Mouse (Mus musculus) cerebellum, adult 2 months (tissue): ENCODE results near the gene Gm36210. TPM values are rescaled to one million over a fixed set of nuclear protein-coding genes. Genes with fewer than 3 reads are reported as not detected.

Experiments used
- DNase-seq, 2 experiments: peaks; one replicate each; pipeline ENCODE4 v3.0.0; 2021
- H3K27ac ChIP-seq: fragments of 200-500 bp; 2 replicates; pipeline ENCODE4 v1.5.1; 2012; ENCODE audit warnings: low read length, control low read depth, inconsistent platforms; ENCODE audit not compliant: insufficient read depth
- H3K27me3 ChIP-seq: fragments of 200-500 bp; 2 replicates; pipeline ENCODE4 v1.6.1; 2012; ENCODE audit warnings: inconsistent platforms, mild to moderate bottlenecking, low read length, moderate library complexity; ENCODE audit not compliant: control insufficient read depth, insufficient read depth
- H3K4me1 ChIP-seq: fragments of 200-500 bp; 2 replicates; pipeline ENCODE4 v1.6.1; 2011; ENCODE audit warnings: low read length; ENCODE audit not compliant: control insufficient read depth, insufficient read depth
- H3K4me3 ChIP-seq: fragments of 200-500 bp; replicated peaks from 2 replicates; pipeline ENCODE3; 2011; ENCODE audit warnings: mild to moderate bottlenecking, low read depth, low read length, control low read depth; ENCODE audit not compliant: insufficient read depth
- CTCF ChIP-seq: fragments of 200-500 bp; IDR thresholded peaks from 2 replicates; pipeline ENCODE4 v1.5.1; 2011; ENCODE audit warnings: low read depth, mild to moderate bottlenecking, control low read depth, low read length, moderate library complexity, borderline replicate concordance; ENCODE audit not compliant: insufficient read depth
- POLR2A ChIP-seq: fragments of 200-500 bp; IDR thresholded peaks from 2 replicates; pipeline ENCODE4 v1.6.1; 2011; ENCODE audit warnings: low read length, control low read depth, borderline replicate concordance; ENCODE audit not compliant: insufficient read depth
- WGBS: fragments of 180-500 bp; shearing (Covaris S2); methylation state at CpG from one replicate; pipeline ENCODE4 v1.1.7; 2018; 5-methylcytosine and 5-hydroxymethylcytosine counted together
- polyA plus RNA-seq: library from polyadenylated mRNA; depleted of rRNA; stranded (reverse); fragments of >200 nt; gene quantifications from 2 replicates; pipeline ENCODE4 v1.2.3, GENCODE M21; 2012; rRNA removed

The Gm36210 gene
- polyA plus RNA-seq, 1 experiment = 0.61 TPM

DNA sequence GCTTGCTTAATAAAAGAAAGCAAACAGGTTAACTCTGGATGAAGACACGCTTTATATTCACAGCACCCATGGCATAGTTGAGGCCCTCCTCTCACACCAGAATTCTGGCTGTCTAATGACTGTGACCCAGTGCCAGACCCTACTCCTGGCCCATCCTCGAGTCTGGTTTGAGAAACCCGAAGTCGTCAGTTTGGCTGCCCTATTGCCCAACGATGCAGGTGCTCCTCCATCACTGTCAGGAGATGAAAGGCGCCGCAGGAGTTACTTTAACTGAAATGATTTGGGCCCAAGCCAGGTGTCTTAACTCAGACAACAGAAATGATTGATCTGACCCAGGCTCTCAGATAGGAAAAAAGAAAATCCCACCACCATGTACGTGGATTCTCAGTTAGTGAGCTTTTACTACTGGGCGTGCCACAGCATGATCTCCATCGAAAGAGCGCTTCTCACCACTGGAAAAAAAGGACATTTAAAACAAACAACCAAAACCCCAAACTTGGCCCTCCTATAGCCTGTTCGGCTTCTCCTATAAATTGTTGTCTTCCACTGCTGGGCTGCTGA is 46.8 kb downstream of the Gm36210 start:
- WGBS = 71% methylated on average over 12 of the region's 12 CpGs
- Histone ChIP-seq H3K4me1 (peaks cover 3% of the 10 kb centered on the region), H3K4me3 (no peak overlapping the region), H3K27ac (no peak overlapping the region), H3K27me3 (no peaks in the 10 kb centered on the region)
- no peak for DNase-seq
- TF ChIP-seq CTCF = no peak
- no peak for TF ChIP-seq POLR2A

DNA sequence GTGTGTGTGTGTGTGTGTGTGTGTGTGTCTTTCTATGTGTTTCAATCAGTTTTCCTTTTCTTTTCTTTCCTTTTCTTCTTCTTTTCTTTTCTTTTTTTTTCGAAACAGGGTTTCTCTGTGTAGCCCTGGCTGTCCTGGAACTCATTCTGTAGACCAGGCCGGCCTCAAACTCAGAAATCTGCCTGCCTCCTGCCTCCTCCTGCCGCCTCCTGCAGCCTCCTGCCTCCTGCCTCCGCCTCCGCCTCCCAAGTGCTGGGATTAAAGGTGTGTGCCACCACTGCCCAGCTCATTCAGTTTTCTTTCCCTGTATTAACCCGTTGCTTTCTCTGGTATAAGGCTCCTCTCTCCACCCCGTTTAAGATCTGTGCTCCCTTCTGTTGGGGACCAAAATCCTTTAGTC is 49.0 kb downstream of the Gm36210 start:
- DNase-seq = peak in 1 of 2 experiments; percentile 55
- Histone ChIP-seq H3K27ac (no peak overlapping the region), H3K4me3 (no peak overlapping the region), H3K4me1 (no peaks in the 10 kb centered on the region), H3K27me3 (no peaks in the 10 kb centered on the region)
- 69% methylated on average over 7 of the region's 7 CpGs for WGBS
- TF ChIP-seq CTCF = no peak
- TF ChIP-seq POLR2A = no peak

DNA sequence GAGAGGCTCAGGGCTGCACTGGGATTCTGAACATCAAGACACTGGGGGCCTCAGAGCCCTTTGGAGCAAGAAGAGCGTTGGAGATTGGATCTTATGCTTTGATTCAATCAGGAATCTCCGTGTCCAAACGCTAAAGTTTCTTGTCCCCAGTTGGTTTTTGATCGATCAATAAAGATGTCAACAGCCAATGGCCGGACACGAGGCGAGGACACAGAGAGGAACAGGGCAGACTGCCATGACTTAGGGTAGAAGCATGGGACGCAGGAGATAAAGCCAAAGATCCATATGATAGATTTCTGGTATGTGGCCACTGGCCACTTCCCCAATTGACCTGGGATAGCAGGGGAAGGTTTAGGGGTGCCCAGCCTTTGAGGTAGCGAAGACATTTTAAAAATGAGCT is 49.8 kb downstream of the Gm36210 start:
- TF ChIP-seq POLR2A (no peak), CTCF (no peak)
- 82% methylated on average over 9 of the region's 9 CpGs for WGBS
- Histone ChIP-seq H3K4me3 (no peak overlapping the region), H3K27me3 (no peaks in the 10 kb centered on the region), H3K27ac (no peak overlapping the region), H3K4me1 (no peaks in the 10 kb centered on the region)
- no peak for DNase-seq

DNA sequence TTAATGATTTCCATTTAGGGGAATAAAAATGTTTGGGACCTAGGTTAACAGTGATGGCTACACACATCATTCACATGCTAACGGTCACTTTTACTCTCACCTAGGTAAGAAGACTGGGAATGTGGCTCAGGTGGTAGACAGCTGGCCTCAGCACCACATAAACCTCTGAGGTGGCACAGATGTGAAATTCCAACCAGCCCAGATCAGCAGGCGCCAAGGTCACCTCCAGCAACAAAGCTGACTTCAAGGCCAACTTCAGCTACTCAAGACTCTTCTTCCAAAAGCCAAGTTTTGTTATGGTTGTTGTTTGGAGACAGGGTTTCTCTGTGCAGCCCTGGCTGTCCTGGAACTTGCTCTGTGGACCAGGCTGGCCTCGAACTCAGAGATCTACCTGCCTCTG is 52.7 kb downstream of the Gm36210 start:
- WGBS = 80% methylated on average over 3 of the region's 3 CpGs
- TF ChIP-seq CTCF = no peak
- TF ChIP-seq POLR2A = no peak
- no peak for DNase-seq
- Histone ChIP-seq H3K27ac (no peak overlapping the region), H3K4me1 (no peaks in the 10 kb centered on the region), H3K27me3 (no peaks in the 10 kb centered on the region), H3K4me3 (no peak overlapping the region)

DNA sequence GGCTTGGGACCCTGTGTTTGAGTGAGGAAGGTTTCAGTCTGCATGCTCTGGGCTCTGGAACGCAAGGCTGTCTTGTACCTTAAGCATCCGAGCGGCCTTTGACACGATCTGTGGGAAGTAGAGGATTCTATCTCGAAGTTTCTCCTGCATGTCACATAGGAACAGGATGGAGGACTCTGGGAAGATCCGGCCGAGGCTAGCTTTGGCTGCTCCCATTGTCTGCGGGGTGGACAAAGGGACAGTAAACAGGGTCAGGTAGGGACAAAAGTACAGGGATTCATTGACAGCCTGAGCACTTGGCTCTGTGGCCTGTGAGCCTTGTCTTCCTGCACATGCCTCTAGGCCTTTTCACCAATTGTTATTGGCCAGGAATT is 55.0 kb downstream of the Gm36210 start:
- 67% methylated on average over 8 of the region's 8 CpGs for WGBS
- DNase-seq = no peak
- TF ChIP-seq POLR2A (no peak), CTCF (no peak)
- Histone ChIP-seq H3K27me3 (no peaks in the 10 kb centered on the region), H3K4me1 (no peaks in the 10 kb centered on the region), H3K4me3 (no peak overlapping the region), H3K27ac (no peak overlapping the region)

DNA sequence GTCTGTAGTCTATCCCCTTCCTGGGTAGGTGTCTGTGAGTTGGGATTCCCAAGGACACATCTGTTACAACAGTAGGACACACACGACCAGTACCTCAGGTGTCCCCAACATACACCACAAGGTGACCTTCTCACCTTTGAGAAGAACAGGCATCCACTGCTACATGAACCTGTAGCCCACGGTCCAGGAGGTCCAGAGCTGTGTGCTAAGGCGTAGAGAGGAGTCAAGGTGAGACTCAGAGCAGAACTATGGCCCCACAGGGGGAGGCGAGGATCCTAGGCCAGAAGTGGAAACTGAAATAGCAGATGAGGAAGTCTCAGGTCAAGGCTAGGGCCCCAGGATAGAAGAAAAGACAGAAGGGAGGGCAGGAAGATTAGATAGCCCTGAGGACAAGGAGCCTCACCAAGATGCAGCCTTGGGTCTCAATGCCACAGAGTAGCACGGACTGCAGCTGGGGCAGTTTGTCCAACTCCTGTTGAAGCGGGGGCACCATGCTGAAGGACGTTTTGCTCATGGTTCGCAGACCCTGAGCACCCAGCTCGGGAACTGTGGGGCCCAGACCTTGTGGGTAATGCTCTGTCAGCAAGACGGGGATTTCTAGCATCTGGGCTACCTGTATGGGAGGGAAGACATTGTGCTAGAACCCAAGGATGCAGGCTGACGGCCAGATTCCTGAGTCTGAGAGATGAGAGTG is 55.5 kb downstream of the Gm36210 start:
- no peak for DNase-seq
- Histone ChIP-seq H3K27ac (no peak overlapping the region), H3K27me3 (no peaks in the 10 kb centered on the region), H3K4me1 (no peaks in the 10 kb centered on the region), H3K4me3 (no peak overlapping the region)
- TF ChIP-seq POLR2A = no peak
- TF ChIP-seq CTCF = no peak
- WGBS = 68% methylated on average over 11 of the region's 11 CpGs

DNA sequence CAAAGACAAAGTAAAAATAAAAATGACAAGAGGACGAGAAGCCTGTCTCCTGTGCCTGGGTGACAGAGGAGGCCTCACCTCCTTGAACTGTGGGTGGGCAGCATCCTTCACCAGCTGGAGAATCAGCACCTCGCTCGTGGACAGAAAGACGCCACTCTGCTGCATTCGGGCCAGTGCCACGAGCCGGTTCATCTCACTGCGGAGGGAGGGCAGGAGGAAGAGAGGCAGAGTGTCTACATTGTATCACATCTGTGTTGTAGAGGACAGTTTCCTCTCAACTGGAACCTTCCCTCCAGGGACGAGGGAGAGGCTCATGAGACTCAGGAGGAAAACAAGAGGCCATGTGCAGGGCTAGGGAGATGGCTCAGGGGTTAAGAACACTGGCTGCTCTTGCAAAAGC is 56.9 kb downstream of the Gm36210 start:
- TF ChIP-seq CTCF (no peak), POLR2A (no peak)
- no peaks in the 10 kb centered on the region for H3K27me3 ChIP-seq
- 63% methylated on average over 9 of the region's 9 CpGs for WGBS

More for the DNA sequence above, 56.9 kb downstream of the Gm36210 start:
- Histone ChIP-seq H3K4me3 (no peak overlapping the region), H3K27ac (no peak overlapping the region), H3K4me1 (peaks cover 1% of the 10 kb centered on the region; the same call in 1 of the 2 replicates)
- DNase-seq = no peak

Other genes starting within 250 kb of the Gm36210 start
- gene Ppp6r1, start 247.5 kb downstream of the Gm36210 start, polyA plus RNA-seq = 130 and 136 TPM in 2 replicates
- gene Hspbp1, start 221.4 kb downstream of the Gm36210 start, polyA plus RNA-seq = 94.5 and 96.8 TPM in 2 replicates
- 177 and 182 TPM in 2 replicates for gene Brsk1, start 215.9 kb downstream of the Gm36210 start, polyA plus RNA-seq
- not detected in 2 replicates for gene Tmem150b, start 181.3 kb downstream of the Gm36210 start, polyA plus RNA-seq
- gene Kmt5c, start 166.4 kb downstream of the Gm36210 start, polyA plus RNA-seq = 81.5 and 89.6 TPM in 2 replicates
- gene Cox6b2, start 153.4 kb downstream of the Gm36210 start, polyA plus RNA-seq = 41.9 and 44.4 TPM in 2 replicates
- not detected in 2 replicates for gene Fam71e2, start 135.2 kb downstream of the Gm36210 start, polyA plus RNA-seq
- 1.2 TPM in 2 replicates for gene Il11, start 123.7 kb downstream of the Gm36210 start, polyA plus RNA-seq
- not detected in 2 replicates for gene Tmem190, start 123.6 kb downstream of the Gm36210 start, polyA plus RNA-seq
- 13.2 and 15.6 TPM in 2 replicates for gene Tmem238, start 116.9 kb downstream of the Gm36210 start, polyA plus RNA-seq
- gene Rpl28, start 113.6 kb downstream of the Gm36210 start, polyA plus RNA-seq = 268 and 296 TPM in 2 replicates
- 179 and 211 TPM in 2 replicates for gene Ube2s, start 93.9 kb downstream of the Gm36210 start, polyA plus RNA-seq
- gene Shisa7, start 61.8 kb downstream of the Gm36210 start, polyA plus RNA-seq = 21.0 and 22.7 TPM in 2 replicates
- 11.1 and 13.6 TPM in 2 replicates for gene Isoc2b, start 36.3 kb downstream of the Gm36210 start, polyA plus RNA-seq
- gene Isoc2a, start 29.4 kb downstream of the Gm36210 start, polyA plus RNA-seq = 17.4 and 17.7 TPM in 2 replicates
- 9.8 and 10.4 TPM in 2 replicates for gene Zfp628, start 8.7 kb upstream of the Gm36210 start, polyA plus RNA-seq
- 33.5 and 37.5 TPM in 2 replicates for gene Nat14, start 15.5 kb upstream of the Gm36210 start, polyA plus RNA-seq
- gene Ssc5d, start 19.3 kb upstream of the Gm36210 start, polyA plus RNA-seq = 1.9 TPM in 2 replicates
- gene Sbk2, start 57.9 kb upstream of the Gm36210 start, polyA plus RNA-seq = 0.15 and 0.38 TPM in 2 replicates
- gene Sbk3, start 64.7 kb upstream of the Gm36210 start, polyA plus RNA-seq = 2.6 TPM in 2 replicates
- gene Zfp579, start 89.6 kb upstream of the Gm36210 start, polyA plus RNA-seq = 64.8 and 65.2 TPM in 2 replicates
- gene Zfp524, start 107.9 kb upstream of the Gm36210 start, polyA plus RNA-seq = 14.4 and 14.9 TPM in 2 replicates
- gene Fiz1, start 108.2 kb upstream of the Gm36210 start, polyA plus RNA-seq = 28.2 and 29.8 TPM in 2 replicates
- gene Gm44973, start 109.0 kb upstream of the Gm36210 start, polyA plus RNA-seq = not detected in 2 replicates
- gene Zfp865, start 113.9 kb upstream of the Gm36210 start, polyA plus RNA-seq = 30.3 and 33.3 TPM in 2 replicates
- 42.4 and 46.7 TPM in 2 replicates for gene Ccdc106, start 114.0 kb upstream of the Gm36210 start, polyA plus RNA-seq
- gene 4632433K11Rik, start 127.6 kb upstream of the Gm36210 start, polyA plus RNA-seq = not detected in 2 replicates
- gene Zfp784, start 131.9 kb upstream of the Gm36210 start, polyA plus RNA-seq = 8.4 and 9.6 TPM in 2 replicates
- 29.7 and 34.3 TPM in 2 replicates for gene Zfp580, start 145.0 kb upstream of the Gm36210 start, polyA plus RNA-seq
- gene U2af2, start 155.6 kb upstream of the Gm36210 start, polyA plus RNA-seq = 196 and 211 TPM in 2 replicates
- gene Epn1, start 173.7 kb upstream of the Gm36210 start, polyA plus RNA-seq = 246 and 251 TPM in 2 replicates
- gene Rfpl4, start 210.4 kb upstream of the Gm36210 start, polyA plus RNA-seq = not detected in 2 replicates
- 0.34 and 0.60 TPM in 2 replicates for gene Rasl2-9, start 219.4 kb upstream of the Gm36210 start, polyA plus RNA-seq
- gene Vmn1r55, start 243.2 kb upstream of the Gm36210 start, polyA plus RNA-seq = not detected in 2 replicates